Mouse (Mus musculus): Measurements from ENCODE around the gene Ttc28.

Gene Ttc28

DNA sequence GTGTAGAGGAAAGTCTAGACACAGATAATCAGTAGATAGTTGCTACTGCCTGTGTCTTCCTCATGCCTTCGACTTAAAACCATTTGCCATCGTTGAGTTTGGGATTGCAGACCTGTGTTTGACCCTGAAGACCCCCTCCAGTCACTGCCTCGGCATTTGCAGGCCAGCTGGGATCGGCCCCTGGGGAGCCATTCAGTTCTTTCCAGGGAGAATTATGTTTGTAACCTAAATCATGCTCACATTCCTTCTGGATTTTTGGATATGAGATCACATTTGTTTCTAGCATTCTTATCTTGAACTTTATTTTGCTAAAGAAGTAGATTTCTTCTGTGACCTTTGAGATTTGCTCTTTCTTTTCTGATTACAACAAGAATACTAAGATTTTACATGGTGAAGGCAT lies 80.5 kb downstream of the Ttc28 start:
- no peak for DNase-seq (ENCODE audit: low spot score)

DNA sequence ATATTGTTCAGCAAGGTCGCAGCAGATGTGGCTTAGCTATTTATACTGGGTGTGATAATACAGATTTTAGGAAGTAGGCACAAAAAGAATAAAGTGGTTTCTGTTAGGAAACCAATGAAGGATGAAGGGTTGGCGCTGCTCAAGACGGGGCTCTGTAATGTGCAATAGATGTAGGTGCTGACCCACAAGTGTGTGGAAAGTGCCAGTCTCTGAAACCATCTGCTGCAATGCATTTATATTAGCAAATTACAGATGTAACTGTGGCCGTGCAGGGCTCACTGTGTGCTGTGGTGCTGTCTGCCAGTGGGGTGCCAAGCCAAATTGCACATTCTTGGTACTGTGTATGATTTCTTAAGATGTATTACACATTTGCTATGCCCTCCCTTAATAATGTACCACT lies 81.3 kb downstream of the Ttc28 start:
- no peak for DNase-seq (ENCODE audit: low spot score)

DNA sequence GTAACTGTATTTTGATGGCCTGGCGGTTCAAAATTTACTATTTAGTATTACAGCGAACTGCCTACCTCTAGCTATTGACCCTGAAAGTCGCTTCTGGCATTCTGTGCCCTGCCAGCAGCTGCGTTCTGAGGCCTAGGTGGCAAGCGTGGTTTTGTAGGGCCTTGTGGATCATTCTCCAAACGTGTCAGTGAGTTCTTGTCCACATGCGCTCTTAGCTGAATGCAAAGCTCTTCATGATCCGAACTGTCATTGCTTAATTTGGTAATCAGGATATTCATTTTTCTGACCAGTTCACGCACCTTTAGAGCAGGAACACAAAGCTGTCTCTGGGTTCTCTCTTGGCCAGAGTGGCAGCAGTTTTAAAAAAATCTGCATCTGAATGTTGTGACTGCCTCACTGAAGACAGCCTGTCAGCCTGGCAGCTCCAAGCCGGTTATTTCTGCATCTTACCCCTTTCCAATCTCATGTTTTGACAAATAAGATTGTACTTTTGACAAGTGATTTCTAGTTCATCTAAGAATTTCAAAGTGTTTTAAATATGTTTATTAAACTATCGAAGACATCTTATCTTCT lies 88.0 kb downstream of the Ttc28 start:
- no peak for DNase-seq (ENCODE audit: low spot score)

DNA sequence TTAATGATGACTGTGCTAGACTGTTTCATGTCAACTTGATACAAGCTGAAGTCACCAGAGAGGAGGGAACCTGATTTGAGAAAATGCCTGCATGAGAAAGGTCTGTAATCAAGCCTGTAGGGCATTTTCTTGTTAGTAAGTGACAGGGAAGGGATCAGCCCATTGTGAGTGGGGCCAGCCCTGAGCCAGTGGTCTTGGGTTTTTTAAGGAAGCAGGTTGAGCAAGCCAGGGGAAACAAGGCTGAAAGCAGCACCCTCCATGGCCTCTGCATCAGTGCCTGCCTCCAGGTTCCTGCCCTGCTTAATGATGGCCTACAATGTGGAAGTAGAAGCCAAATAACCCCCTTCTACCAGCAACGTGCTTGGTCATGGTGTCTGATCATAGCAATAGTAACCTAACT lies 89.0 kb downstream of the Ttc28 start:
- DNase-seq (ENCODE audit: low spot score): no peak

DNA sequence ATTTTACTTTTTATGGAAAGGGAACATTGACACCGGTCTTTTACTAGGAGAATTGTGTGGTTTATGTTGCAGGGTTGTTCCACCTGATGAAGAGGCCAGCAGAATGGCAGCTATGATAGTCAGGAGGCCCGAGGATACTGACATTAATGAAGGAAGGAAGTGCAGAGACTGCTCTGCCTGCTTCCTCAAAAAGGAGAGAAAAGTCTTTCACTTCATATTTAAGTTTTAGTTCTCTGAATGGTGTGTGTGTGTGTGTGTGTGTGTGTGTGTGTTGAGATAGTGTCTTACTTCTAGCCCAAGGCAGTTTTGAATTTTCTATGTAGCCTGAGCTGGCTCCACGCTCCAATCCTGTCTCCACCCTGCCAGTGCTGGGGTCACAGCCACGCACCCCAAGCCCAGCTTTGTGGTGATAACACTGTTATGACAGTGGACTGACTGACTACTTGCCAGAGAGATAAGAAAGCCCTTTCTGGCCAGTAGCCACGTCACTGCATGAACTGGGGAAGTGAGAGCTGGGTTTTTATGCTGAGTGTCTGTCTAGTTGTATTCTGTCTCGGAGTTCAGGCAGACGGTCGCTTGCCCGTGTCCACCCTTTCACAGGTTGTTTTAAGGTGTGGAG lies 90.7 kb downstream of the Ttc28 start:
- DNase-seq (ENCODE audit: low spot score): no peak

DNA sequence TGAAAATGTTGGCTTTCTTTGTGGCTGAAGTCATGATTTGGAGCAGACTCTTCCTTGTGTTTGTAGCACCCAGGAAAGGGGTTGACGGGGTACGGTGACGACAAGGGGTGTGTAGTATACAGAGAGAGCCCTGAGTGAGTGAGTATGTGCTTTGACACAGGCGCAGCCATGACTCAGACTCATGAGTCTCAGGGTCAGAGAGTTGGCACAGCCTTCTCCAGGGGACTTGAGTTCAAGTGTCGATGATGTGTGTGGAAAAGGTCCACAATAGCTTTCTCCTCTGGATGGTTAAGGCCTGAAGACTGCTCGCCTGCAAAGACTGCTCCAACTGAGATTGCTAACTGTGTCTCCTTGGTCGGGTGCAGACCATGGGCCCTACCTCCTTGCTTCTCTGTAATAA lies 97.1 kb downstream of the Ttc28 start:
- DNase-seq (ENCODE audit: low spot score): no peak

DNA sequence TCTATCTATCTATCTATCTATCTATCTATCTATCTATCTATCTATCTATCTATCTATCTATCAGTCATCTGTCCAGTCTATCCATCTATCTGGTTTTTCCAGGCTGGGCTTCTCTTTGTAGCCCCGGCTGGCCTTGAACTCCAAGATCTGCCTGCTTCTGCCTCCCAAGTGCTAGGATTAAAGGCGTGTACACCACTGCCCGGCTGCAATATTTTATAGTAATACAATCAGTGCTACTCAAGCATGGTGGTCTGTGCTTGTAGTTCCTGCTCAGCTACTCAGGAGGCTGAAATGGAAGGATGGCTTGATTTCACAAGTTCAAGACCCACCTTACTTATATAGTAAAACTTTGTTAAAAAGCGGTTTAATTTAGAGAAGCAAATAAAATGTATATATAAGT lies 98.2 kb downstream of the Ttc28 start:
- DNase-seq (ENCODE audit: low spot score): no peak

DNA sequence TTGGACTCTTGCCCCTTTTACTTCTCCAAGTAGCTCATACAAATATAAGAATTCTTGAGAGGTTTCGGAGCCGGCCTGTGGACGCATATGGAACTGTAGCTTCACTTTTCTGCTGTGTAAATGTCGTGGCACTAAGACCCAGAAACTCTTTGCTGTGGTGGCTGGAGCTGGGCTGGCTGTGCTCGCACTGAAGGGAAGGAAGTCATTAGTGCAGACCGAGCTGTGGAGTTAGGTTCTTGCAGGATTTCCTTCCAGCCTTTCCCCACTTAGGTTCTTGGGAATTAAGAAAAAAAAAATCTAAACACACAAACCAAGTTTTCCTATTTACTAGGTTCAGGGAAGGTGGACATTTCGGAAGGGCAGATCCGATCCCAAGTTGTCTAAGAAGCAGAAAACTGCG lies 98.9 kb downstream of the Ttc28 start:
- peak; percentile 27 for DNase-seq (ENCODE audit: low spot score)

DNA sequence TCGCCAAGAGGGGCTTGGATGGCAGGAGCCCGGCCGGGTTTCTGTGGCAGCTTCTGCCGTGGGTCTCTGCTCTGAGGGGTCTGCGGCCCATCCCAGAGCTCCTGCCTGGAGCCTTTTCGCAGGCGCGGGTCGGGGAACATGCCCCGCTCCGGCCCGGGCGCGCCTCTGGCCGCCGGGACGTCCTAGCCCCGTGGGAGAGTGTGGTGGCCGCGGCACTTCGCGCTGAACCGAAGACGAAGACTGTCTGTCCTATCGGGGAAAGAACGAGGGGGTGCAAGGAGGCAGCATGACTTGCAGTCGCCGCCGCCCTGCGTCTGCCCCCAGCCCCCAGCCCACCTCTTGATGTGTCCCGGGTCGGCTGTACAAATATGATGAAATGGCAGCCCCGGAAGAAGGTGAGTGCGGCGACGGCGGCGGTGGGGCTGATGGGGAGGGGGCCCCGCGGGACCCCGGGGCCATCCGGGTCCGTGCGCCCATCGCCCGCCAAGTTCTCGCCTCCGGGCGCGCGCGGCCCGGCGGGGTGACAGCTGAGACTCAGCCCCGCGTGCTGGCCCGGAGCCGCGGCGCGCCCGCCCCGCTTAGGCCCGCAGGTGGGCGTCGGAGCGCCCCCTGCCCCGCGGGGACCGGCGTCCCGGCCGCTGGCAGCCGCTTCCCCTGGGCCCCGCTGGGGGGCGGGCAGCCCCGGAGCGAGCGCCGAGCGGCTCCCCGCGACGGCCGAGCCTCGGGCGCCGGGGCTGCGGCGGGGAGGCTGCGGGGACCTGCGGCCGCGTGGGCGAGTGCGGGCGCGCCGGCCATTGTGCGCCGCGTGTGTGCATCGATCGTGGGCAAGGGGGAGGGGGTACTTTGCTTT lies 99.6 kb downstream of the Ttc28 start:
- no peak for DNase-seq (ENCODE audit: low spot score)

DNA sequence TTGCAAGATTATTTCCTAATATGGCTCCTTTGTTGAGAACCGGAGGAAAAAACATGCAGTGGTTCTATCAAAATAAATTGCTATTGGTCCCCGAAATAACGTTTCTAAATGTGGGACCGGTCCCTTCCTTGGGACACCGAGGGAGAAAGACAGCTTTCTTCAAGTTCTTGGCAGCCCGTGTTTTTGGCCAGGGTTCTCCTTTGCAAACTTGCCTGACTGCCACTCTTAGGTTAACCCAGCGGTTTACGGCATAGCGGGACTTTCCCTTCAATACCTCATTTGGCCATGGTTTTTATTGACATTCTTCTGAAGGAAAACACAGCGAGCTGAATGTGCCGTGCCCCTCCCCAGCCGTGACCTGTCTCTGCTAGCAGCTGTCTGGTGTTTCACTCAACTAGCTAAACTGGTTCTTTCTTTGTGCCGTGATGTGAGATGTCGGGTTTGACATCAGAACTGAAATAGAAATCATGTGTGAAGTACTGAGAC lies 100.3 kb downstream of the Ttc28 start:
- no peak for DNase-seq (ENCODE audit: low spot score)

DNA sequence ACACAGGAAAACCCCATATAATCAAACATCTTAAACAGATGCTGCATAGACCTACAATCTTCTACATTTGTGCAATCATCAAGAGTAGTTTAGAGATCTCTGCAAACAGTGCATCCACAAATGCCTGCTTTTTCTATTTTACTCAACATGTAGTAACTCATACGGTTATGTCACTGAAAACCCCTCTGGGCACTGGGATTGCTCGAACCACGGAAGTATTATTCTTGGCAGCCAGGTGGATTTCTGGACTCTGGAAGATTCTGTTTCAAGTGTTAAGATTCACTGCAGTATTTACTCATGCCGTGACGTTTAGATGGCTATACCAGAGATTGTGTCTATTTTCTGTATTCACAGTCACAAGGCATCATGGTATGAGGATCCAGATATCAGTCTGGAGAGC lies 101.0 kb downstream of the Ttc28 start:
- no peak for DNase-seq (ENCODE audit: low spot score)

DNA sequence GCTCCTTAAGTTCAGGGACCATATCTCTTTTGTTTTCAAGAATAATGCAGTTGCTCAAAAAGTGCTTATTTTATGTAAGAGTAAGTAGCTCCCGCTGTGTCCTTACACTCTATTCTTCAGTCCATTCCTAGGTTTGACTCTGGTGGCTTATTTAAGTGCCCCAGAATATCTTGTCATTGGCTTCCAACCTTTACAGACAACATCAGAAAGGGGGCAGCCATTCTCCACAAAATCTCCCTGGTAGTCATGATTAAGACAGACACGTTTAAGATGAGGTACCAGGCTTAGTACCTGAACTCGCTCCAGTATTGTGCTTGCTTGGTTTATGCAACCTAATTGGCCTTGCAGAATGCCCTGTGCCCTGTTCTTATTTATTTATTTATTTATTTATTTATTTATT lies 102.8 kb downstream of the Ttc28 start:
- DNase-seq (ENCODE audit: low spot score): no peak

DNA sequence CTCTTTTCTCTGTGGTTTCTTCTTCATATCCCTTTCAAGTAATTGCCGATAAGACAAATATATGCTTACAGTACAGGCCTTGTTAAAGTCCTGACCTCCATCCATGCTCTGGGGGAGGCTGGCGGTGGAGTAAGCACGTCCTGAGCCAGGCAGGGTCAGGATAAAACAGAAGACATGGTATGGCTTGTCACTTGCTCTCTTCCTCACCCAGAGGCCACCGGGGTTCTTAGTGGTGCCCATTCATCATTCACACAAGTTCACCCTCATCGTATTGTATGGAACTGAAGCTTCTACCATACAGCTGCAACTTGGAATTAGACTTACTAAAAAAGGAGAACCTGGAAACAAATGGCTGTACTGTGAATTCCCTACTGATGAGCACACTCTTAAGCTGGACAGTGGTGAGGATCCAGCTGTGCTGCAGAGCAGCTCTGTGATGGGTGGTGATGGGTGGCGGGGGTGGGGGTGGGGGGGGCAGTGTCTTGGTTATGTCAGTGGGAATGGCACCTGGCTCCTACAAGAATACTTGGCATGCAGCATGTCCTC lies 104.6 kb downstream of the Ttc28 start:
- no peak for DNase-seq (ENCODE audit: low spot score)

DNA sequence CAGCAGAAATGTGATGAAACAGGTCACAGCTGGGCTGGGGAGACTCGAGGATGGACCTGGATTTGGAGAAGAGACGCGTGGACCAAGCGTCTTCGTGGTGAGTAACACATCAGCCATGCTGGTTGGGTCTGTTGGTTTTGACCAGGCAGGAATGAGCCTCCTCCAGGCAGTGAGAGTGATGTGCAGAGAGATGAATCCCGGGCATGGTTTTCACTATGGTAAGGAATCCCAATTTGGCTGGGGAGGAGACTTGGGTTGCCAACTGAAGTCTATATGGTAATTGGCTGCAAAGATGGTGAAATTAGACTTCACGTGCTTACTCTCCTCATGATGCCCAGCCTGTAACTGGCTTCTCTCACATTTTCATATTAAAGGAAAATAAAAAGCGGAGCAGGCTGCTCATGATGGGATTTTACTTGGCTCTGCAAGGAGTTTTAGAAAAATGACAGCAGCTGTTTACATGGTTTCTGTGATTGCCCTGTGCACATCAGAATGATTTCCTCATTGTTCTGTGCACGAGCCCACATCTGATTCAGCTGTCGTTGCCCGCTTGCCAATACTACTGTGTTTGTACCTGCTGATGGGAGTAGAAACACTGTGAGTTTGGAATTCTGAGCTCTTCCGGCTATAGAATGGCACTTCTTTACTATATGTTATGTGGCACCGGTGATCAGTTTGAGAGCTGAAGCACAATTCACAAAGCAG lies 117.4 kb downstream of the Ttc28 start:
- no peak for DNase-seq (ENCODE audit: low spot score)

DNA sequence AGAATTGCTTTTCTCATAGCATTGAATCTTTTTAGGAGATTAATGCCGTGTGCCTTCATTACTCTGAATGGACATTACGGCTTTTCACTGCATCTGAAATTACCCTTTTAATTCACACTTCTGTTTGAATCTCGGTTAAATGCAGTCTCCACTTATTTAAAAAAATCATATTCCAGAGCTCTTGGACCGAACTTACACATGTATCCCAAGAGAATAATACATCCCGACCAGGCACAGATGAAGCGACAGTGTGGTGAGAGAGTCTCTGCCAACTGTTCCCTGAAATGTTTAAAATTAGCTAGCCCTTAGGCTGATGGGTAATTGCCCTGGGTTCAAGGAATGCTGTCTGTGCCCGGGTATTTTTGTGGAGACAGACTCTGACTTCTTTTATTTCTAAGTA lies 118.1 kb downstream of the Ttc28 start:
- no peak for DNase-seq (ENCODE audit: low spot score)

DNA sequence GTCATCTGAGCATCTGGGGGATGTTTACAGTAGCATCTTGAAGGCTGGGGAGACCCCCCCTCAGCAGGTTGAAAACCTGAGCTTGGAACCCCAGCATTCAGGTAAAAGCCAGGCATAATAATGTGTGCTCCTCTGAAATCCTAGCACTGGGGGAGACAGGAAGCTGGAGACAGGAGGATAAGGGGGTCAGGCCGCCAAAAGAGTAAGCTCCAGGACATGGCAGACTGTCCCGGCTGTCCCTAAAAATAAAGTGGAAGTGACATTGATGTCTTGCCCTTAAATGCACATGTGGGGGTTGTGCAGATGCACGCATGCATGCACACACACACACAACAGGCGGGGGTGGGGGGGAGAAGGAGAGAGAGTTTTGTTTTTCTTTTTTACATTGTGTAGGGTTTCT lies 118.7 kb downstream of the Ttc28 start:
- no peak for DNase-seq (ENCODE audit: low spot score)

DNA sequence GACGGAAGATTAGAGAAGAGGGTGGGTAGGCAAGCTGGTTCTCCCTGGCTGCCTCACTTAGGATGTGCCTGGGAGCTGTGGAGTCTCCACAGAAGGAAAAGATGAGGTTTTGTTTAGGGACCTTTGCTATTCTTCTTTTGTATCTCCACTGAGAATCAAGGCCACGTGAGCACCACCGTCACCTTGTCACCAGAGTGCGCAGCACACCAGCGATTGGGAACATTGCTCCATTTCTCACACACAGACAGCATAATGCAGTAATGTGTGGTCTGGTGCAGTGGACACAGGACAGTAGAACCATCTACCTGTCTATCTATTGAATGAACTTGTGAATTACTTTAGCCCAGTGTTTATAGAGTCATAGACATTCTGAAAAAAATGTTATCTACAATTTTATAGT lies 121.3 kb downstream of the Ttc28 start:
- DNase-seq (ENCODE audit: low spot score): no peak

DNA sequence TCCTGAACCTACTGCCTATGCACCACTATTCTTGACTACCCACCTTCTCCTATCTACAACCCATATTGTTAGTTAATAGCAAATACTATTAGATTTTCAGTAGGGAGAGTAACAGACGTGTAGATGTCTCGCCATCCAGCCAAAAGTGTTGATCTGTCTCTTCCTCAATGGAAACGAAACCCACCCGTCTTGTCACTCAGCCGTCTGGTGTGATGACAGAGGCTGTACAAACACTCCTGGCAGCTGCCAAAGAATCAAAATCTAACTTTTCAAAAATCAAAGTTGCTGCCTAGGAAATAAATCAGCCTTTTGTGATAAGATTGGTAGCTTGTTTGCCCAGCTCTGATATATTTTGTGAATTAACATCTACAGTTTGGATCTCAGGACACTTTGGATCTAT lies 123.6 kb downstream of the Ttc28 start:
- DNase-seq (ENCODE audit: low spot score): no peak

DNA sequence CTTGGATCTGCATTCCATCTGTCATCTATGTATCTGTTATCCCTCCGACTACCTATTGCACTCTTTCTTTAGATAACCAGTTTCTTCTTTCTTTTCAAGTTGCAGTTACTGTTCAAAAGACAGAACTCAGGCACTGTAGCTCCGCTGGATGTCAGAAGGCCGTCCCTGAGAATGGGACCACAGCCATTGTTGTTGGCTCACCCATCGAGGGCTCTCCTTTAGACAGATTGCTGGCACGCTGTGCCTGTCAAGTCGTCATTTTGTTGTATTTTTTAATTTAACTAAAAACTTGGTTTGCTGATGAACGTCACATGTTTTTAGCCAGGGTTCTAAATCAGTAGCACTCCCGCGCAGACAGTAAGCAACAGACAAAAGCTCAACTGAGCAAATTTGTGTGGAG lies 124.1 kb downstream of the Ttc28 start:
- no peak for DNase-seq (ENCODE audit: low spot score)

DNA sequence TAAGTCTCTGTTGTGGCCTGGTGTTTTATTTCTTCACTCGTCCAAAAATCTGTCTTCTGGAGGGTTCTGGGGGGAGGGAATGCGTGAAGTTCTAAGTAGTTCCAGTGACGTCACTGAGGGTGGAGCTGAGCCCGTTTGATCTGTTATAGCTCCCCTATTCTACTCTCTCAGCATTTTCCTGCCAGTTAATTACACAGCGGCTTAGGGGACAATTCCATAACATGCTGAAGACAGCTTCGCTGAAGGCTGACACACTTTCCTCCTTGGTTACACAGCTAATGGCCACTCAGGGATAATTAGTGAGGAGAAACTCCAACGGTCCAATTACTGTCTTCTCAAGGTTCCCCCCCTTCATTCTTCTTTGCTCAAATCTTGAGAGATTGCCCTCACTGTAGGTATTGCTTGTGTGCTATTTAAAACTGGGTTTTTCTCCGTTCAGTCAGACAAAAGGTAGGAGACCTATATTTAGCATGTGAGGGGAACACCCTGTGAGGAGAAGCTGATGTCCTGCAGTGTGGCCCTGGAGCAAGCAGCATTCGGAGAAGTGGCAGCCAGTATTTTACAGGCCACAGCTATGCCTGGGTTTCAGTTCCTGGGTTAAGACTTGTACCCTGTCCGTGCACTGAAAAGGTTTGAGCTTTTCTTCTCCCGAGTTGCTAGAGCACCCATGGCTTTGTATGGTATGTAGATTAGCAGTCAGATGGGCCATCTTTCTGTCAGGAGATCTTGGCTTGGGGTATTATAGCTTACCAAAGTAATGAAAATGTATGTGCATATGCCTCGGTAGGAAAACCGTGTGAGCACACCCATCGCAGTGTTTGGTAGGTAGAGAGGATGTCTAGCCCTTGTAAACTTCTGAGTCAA lies 126.9 kb downstream of the Ttc28 start:
- no peak for DNase-seq (ENCODE audit: low spot score)

DNA sequence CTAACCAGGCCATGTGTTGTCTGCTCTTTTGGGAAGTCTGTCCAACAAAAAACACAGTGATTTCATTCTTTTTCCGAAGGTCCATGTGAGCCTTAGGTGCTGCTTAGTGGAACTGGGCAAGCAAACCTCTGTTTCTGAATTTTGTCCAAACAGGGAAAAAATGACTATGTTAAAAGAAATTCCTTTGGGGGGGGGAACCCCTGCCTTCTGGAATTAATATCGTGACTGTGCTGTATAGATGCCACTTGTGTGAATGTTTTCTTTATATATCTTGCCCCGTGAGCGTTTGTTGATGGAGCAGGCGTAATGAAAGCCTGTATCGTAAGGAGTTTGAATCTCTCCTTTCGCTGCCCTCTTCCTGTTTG lies 127.5 kb downstream of the Ttc28 start:
- no peak for DNase-seq (ENCODE audit: low spot score)

DNA sequence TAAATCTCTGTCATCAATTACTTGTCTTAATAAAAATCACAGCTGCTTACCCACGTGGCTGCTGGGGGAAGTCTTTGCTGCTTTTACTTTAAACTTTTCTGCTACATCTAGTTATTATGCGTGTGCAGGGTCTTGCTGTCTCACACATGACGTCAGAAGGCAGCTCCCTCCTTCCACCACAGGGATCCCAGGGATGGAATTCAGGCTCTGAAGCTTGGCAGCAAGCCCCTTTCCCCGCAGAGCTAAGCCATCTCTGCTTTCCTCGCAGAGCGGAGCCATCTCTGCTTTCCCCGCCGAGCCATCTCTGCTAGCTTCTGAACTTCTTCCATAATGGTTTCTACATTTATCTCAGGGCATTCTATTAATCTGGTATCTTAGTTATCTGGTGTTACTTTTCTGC lies 128.3 kb downstream of the Ttc28 start:
- no peak for DNase-seq (ENCODE audit: low spot score)

All from urinary bladder, postnatal 10 days (tissue).